Mouse (Mus musculus) spleen, adult 2 months (tissue): ENCODE data around the gene Fzd7. TPM values are rescaled to one million over a fixed set of nuclear protein-coding genes. Genes with fewer than 3 reads are reported as not detected.

Experiments used
- DNase-seq, 2 experiments: peaks; one replicate each; pipeline versions ENCODE4 v3.0.0 to v3.0.0-alpha.2; 2012 to 2021; ENCODE audit warnings: low spot score in 2 of 2, low read depth in 1 of 2
- H3K27ac ChIP-seq: fragments of 200-500 bp; 2 replicates; pipeline ENCODE4 v1.5.1; 2012; ENCODE audit warnings: low read length, inconsistent platforms; ENCODE audit not compliant: insufficient read depth
- H3K27me3 ChIP-seq: fragments of 200-500 bp; 2 replicates; pipeline ENCODE4 v1.6.1; 2012; ENCODE audit warnings: mild to moderate bottlenecking, moderate library complexity, low read length, inconsistent platforms; ENCODE audit not compliant: control insufficient read depth, insufficient read depth
- H3K36me3 ChIP-seq: fragments of 200-500 bp; 2 replicates; pipeline ENCODE4 v1.6.1; 2012; ENCODE audit warnings: mild to moderate bottlenecking, low read length, inconsistent platforms; ENCODE audit not compliant: control insufficient read depth, insufficient read depth
- H3K4me1 ChIP-seq: fragments of 200-500 bp; 2 replicates; pipeline ENCODE4 v1.6.1; 2011; ENCODE audit warnings: inconsistent platforms; ENCODE audit not compliant: control insufficient read depth, insufficient read depth, insufficient read length
- H3K4me3 ChIP-seq: fragments of 200-500 bp; 2 replicates; pipeline ENCODE4 v1.5.1; 2011; ENCODE audit warnings: mild to moderate bottlenecking, inconsistent platforms; ENCODE audit not compliant: insufficient read depth, insufficient read length; ENCODE audit errors: extremely low read depth
- CTCF ChIP-seq: fragments of 200-500 bp; IDR thresholded peaks from 2 replicates; pipeline ENCODE4 v1.5.1; 2011; ENCODE audit warnings: mild to moderate bottlenecking, inconsistent platforms; ENCODE audit not compliant: insufficient read depth, insufficient read length, insufficient replicate concordance; ENCODE audit errors: extremely low read depth
- POLR2A ChIP-seq: fragments of 200-500 bp; IDR thresholded peaks from 2 replicates; pipeline ENCODE4 v1.6.1; 2011; ENCODE audit warnings: low read depth, low read length, inconsistent platforms
- WGBS: fragments of 180-500 bp; shearing (Covaris S2); methylation state at CpG from one replicate; pipeline ENCODE4 v1.1.7; 2018; 5-methylcytosine and 5-hydroxymethylcytosine counted together
- polyA plus RNA-seq: library from polyadenylated mRNA; depleted of rRNA; stranded (reverse); fragments of >200 nt; gene quantifications from 2 replicates; pipeline ENCODE4 v1.2.3, GENCODE M21; 2012

Gene Fzd7
- polyA plus RNA-seq, 1 experiment, result 4.5 TPM

DNA sequence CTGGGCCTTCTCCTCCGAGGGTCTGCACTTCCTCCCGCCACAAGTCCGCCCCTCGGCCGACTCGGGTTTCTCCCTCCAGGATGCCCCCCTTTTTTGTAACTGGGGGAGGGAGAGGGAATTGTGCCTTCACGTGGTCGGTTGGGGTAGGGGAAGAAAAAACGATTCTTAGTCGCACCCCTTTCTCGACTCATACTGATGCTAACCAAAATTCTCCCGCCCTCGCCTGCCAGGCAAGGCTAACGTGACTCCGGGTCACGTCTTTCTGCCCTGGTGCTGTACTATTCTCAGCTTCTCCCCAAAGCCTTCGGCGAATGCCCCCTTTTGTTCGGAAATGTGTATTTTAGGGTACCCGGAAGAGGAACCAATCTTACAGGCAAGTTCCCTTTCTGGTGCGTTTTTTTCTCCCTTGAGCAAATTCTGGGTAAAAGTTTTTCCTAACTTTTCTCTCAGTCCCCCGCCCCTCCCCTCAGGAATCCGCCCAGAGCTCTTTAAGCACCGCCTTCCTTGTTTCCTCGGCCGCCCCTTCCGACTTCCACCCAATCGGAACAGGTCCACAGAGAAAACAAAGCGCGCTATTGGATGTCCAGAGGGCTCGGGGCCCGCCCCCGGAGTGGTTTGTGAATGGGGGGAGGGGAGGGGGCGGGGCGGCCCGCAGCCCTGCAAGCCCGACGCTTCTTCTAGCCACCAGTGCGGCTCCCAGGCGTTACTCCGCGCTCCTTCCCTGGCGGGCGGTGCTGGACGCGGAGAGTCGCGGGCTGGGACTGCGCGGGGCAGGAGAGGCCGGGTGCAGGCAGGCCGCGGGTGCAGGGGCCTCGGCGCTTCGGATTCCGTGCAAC, 550 bp upstream of the Fzd7 start:
- TF ChIP-seq CTCF, result no peak
- 0 out of 2 replicates have a peak, but pooled peaks have one; percentile 13 for TF ChIP-seq POLR2A
- peaks cover 8% of the 10 kb centered on the region for H3K4me1 ChIP-seq
- WGBS, result under 1% methylated on average over 56 of the region's 57 CpGs
- H3K27me3 ChIP-seq, result peaks cover 9% of the 10 kb centered on the region; the same call in 1 of the 2 replicates
- H3K27ac ChIP-seq, result peak overlapping the region; percentile 67
- H3K4me3 ChIP-seq, result peak overlapping the region; percentile 86
- no peaks in the 10 kb centered on the region for H3K36me3 ChIP-seq
- peak; percentile 81 to 85 for DNase-seq

DNA sequence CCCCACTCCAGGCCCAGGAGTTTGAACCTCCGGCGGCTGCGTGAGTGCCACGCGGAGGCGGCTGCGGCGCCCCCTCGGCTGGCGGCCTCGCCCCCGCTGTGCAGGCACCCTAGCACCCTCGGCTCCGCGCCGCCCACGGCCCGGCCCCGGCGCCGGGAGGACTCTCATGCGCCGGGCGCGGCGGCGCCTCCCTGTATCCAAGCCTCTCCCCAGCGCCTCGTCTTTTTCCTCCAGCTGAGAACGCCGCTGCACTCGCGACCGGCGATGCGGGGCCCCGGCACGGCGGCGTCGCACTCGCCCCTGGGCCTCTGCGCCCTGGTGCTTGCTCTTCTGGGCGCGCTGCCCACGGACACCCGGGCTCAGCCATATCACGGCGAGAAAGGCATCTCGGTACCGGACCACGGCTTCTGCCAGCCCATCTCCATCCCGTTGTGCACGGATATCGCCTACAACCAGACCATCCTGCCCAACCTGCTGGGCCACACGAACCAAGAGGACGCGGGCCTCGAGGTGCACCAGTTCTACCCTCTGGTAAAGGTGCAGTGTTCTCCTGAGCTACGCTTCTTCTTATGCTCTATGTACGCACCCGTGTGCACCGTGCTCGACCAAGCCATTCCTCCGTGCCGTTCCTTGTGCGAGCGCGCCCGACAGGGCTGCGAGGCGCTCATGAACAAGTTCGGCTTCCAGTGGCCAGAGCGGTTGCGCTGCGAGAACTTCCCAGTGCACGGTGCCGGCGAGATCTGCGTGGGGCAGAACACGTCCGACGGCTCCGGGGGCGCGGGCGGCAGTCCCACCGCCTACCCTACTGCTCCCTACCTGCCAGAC, 684 bp downstream of the Fzd7 start:
- peak overlapping the region; percentile 86 for H3K4me3 ChIP-seq
- WGBS, result 3% methylated on average over 88 of the region's 88 CpGs
- peaks cover 9% of the 10 kb centered on the region; the same call in 1 of the 2 replicates for H3K27me3 ChIP-seq
- peak in 1 of 2 experiments; percentile 3 for DNase-seq
- H3K27ac ChIP-seq, result peak overlapping the region; percentile 67; the same call in 1 of the 2 replicates
- no peaks in the 10 kb centered on the region for H3K36me3 ChIP-seq
- peaks cover 8% of the 10 kb centered on the region for H3K4me1 ChIP-seq
- TF ChIP-seq CTCF (no peak), POLR2A (no peak)

DNA sequence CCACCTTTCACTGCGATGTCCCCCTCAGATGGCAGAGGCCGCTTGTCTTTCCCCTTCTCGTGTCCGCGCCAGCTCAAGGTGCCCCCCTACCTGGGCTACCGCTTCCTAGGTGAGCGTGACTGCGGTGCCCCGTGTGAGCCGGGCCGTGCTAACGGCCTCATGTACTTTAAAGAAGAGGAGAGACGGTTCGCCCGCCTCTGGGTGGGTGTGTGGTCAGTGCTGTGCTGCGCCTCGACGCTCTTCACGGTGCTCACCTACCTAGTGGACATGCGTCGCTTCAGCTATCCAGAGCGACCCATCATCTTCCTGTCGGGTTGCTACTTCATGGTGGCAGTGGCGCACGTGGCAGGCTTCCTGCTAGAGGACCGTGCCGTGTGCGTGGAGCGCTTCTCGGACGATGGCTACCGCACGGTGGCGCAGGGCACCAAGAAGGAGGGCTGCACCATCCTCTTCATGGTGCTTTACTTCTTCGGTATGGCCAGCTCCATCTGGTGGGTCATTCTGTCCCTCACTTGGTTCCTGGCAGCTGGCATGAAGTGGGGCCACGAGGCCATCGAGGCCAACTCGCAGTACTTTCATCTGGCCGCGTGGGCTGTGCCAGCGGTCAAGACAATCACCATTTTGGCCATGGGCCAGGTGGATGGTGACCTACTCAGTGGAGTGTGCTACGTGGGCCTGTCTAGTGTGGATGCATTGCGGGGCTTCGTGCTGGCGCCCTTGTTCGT, 1.5 kb downstream of the Fzd7 start:
- Histone ChIP-seq H3K36me3 (no peaks in the 10 kb centered on the region), H3K27ac (no peak overlapping the region)
- peak in 1 of 2 experiments; percentile 16 for DNase-seq

DNA sequence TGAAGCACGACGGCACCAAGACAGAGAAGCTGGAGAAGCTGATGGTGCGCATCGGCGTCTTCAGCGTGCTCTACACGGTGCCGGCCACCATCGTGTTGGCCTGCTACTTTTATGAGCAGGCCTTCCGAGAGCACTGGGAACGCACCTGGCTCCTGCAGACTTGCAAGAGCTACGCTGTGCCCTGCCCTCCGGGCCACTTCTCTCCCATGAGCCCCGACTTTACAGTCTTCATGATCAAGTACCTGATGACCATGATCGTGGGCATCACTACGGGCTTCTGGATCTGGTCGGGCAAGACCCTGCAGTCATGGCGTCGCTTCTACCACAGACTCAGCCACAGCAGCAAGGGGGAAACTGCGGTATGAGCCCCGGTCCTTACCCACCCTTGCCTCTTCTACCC, 2.1 kb downstream of the Fzd7 start:
- no peak for DNase-seq
- Histone ChIP-seq H3K4me3 (no peak overlapping the region), H3K27ac (no peak overlapping the region), H3K27me3 (peaks cover 9% of the 10 kb centered on the region; the same call in 1 of the 2 replicates), H3K36me3 (no peaks in the 10 kb centered on the region), H3K4me1 (peaks cover 8% of the 10 kb centered on the region)
- no peak for TF ChIP-seq CTCF
- no peak for TF ChIP-seq POLR2A
- WGBS, result 91% methylated on average over 21 of the region's 21 CpGs

More for the DNA sequence above, 1.5 kb downstream of the Fzd7 start:
- no peak for TF ChIP-seq CTCF
- no peak for TF ChIP-seq POLR2A
- Histone ChIP-seq H3K4me1 (peaks cover 8% of the 10 kb centered on the region), H3K4me3 (peak overlapping the region; percentile 86; the same call in 1 of the 2 replicates), H3K27me3 (peaks cover 9% of the 10 kb centered on the region; the same call in 1 of the 2 replicates)
- 50% methylated on average over 46 of the region's 46 CpGs for WGBS

DNA sequence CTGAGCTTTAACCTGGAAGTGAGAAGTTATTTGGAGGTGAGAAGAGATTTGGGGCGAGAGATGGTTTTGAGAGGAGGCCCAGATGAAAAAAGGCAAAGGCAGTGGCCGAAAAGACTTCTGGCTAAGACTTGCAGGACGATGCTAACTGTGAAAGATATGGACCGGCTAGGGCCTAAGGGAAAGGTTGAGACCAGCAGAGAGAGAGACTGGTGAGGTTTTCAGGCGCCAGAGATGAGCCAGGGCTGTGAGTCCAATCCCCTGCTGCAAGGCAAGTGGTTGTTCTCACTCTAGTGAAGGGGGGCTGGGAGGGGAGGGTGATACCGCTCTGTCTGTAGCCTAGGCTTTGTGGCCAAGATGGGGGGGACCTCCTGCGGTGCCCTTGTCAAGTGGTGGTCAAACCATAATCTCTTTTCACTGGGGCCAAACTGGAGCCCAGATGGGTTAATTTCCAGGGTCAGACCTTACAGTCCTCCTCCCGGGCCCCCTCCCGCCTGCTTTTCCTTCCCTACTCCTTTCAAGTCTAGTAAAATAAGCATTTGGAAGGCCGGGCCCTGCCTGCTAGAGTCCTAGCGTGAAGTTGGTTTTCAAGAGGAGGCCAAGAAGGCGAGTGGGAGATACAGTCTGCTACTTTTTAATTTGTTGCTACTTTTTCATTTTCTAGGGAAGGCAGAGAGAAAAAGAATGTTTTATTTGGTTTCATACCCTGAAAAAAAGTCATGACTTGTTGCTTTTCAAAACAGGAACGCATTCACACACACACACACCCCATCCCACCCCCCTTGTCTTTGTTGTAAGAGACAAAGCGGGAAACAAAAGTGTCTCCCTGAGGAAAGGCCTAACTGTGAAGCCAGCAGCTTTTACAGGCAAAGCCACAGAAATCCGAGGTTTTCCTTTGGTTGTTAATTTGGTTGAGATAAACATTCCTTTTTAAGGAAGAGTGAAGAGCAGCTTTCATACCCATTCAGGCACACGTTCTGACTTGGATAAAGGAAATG, 2.9 kb downstream of the Fzd7 start:
- Histone ChIP-seq H3K27ac (no peak overlapping the region), H3K4me1 (peaks cover 8% of the 10 kb centered on the region), H3K36me3 (no peaks in the 10 kb centered on the region), H3K4me3 (no peak overlapping the region), H3K27me3 (peaks cover 9% of the 10 kb centered on the region; the same call in 1 of the 2 replicates)
- no peak for TF ChIP-seq POLR2A
- 86% methylated on average over 16 of the region's 16 CpGs for WGBS
- no peak for DNase-seq
